Mouse (Mus musculus) gastrocnemius, adult 2 months (tissue): Measurements from ENCODE around the gene Cwc27. TPM values are rescaled to one million over a fixed set of nuclear protein-coding genes. Genes with fewer than 3 reads are reported as not detected.

ENCODE experiments used
- DNase-seq: peaks from one replicate; pipeline ENCODE4 v3.0.0; 2022
- H3K27ac ChIP-seq: fragments of 200-600 bp; 2 replicates; pipeline ENCODE4 v1.8.1; 2022; ENCODE audit warnings: mild to moderate bottlenecking
- H3K4me3 ChIP-seq: fragments of 200-600 bp; 2 replicates; pipeline ENCODE4 v1.8.1; 2022; ENCODE audit warnings: mild to moderate bottlenecking, moderate library complexity
- CTCF ChIP-seq: fragments of 200-600 bp; IDR thresholded peaks from 2 replicates; pipeline ENCODE4 v1.8.1; 2022; ENCODE audit warnings: antibody characterized with exemption, mild to moderate bottlenecking, moderate library complexity
- intact Hi-C: fragments of 180-260 bp; cut with DNase I; formaldehyde crosslinking; loops from one replicate; pipeline ENCODE4 v1.15.1; 2025
- total RNA-seq, 2 experiments: library from RNA; stranded (reverse); gene quantifications; 2 replicates each; pipeline ENCODE4 v1.2.3; 2021

Cwc27 gene
- total RNA-seq, 2 experiments from 2014 or later = 11.0 to 12.1 TPM

DNA sequence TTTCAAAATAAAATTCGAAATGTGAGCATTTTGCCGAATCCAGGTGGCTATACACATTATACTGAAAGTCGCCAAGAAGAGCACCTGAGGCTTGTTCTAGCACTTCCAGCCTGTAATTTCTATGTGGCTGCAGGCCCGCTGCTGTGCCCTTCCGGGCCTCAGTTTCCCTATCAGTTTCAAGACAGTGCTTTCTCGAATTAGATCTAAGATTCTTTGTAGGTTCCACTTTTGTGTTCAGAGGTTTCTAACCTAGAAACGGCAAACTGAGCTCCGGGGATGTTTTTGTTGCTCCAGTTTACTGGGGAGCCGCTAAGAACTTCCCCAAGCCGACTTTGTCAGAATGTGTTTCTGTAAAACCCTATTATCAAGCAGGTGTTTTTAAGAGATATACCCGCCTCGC lies 754 bp upstream of the Cwc27 start:
- H3K4me3 ChIP-seq = peak overlapping the region; percentile 77
- no peak for DNase-seq
- TF ChIP-seq CTCF = no peak
- H3K27ac ChIP-seq = peak overlapping the region; percentile 100
- intact Hi-C loops = loop anchor here (5.0 kb wide), 1 partner anchor 590 kb away; the partner anchor contains the start of genes Cenpk and Ppwd1

DNA sequence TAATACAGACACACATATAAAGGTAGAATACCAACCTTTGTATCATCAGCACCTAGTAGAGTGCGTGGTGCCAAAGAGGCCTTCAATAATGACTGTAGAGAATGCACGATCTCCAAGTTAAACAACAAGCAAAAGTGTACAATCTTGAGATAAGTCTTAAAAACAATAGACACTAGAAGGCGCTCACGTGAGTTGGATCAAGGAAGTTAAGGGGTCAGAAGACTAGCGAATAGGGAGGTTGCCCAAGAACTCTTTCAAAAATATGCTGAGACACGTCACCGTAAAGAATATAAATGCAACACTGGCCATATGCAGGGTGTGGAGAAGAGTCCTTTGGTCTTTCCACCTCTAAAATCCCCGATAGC lies 690 bp downstream of the Cwc27 start:
- peak overlapping the region; percentile 77 for H3K4me3 ChIP-seq
- intact Hi-C loops = loop anchor here (5.0 kb wide), 1 partner anchor 589 kb away; the partner anchor contains the start of genes Cenpk and Ppwd1
- no peak for TF ChIP-seq CTCF
- H3K27ac ChIP-seq = peak overlapping the region; percentile 100
- no peak for DNase-seq

DNA sequence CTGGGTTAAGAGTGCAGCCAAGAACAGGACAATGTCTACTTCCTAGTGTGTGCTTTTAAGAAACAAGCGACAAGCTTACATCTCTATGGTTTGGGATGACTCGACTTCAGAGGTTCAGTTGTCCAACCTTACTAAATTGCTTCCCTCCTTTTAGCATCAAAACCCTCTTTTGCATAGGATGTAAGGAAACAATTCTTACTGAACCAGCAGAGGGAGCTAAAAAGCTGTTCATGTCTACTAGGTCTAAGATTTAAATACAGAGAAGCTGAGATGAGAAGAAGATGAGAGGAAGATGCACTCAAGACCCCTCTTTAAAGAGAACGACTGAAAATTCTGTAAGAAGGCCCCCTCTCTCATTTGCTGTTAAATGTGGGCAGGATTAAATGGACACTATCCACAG lies 11.3 kb downstream of the Cwc27 start:
- Histone ChIP-seq H3K27ac (no peak overlapping the region), H3K4me3 (no peak overlapping the region)
- TF ChIP-seq CTCF = peak; percentile 65
- no peak for DNase-seq
- intact Hi-C loops = no loop called here

DNA sequence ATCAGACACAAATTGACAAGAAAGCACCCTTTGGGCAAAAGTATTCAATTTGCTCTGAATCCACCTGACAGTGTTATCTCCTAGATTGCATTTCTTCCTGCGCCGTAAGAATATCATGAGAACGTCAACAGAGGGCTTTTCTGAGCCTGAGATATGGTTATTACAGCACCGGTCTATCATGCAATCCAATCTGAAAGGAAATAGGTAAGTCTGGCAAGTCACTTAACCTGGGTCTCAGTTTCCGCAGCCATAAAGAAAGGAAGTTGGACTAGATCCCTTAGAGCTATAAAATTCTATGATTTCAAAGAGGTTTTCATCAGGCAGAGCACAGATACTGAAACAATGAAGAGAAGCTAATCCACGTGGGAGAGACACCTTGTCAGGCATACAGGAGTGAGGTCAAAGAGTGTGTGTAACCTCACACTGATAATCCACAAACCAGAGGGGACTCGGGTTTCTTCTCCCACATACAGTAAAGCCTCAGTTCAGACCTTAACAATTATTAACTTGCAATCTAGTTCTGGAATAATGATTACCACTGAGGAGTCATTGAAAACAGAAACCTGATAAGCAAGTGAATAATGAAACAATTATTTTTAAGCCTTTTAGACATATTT lies 17.3 kb downstream of the Cwc27 start:
- no peak for DNase-seq

DNA sequence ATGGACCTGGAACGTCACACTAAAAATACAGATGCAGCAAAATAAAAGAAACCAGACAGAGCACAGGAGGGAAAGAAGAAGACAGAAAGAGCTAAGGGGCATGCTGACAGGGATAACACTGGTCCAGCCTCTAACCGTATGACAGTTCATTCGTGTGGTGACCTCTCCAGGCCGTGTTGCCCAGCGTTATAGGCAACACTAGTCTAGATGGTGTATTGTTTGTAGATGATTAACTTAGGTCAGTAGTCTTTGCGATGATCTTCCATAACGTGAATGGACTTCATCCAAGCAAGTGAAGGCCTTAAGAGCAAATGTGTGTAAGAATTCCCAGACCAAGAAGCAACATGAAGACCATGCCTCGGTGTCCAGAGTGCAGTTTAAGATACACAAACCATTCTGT lies 17.9 kb downstream of the Cwc27 start:
- H3K27ac ChIP-seq = no peak overlapping the region
- TF ChIP-seq CTCF = no peak
- intact Hi-C loops = loop anchor here (10.0 kb wide), 1 partner anchor 294 kb away; no protein-coding TSS in a partner anchor
- no peak for DNase-seq
- no peak overlapping the region for H3K4me3 ChIP-seq

More for the DNA sequence above, 17.3 kb downstream of the Cwc27 start:
- TF ChIP-seq CTCF = no peak
- intact Hi-C loops = loop anchor here (10.0 kb wide), 1 partner anchor 295 kb away; no protein-coding TSS in a partner anchor
- no peak overlapping the region for H3K4me3 ChIP-seq
- no peak overlapping the region for H3K27ac ChIP-seq

DNA sequence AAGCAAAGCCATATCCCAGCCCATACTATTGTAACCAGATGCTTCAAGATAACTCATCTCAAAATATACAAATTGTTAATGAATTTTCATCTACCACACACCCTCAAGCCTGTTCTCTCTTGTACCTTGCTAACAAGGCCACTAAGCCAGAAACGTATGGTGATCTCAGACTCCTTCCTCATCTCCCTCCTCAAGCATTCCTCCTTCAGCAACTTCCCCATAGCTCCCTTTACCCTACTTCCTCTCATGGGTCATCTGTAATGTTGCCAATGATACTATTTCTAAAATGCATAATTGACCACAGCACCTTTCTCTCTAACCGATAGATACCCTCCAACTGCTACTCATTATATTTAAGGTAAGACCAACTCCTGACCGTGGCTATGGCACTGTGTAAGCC lies 22.5 kb downstream of the Cwc27 start:
- intact Hi-C loops = loop anchor here (10.0 kb wide), 1 partner anchor 290 kb away; no protein-coding TSS in a partner anchor
- H3K4me3 ChIP-seq = no peak overlapping the region
- DNase-seq = no peak
- no peak overlapping the region for H3K27ac ChIP-seq
- no peak for TF ChIP-seq CTCF

DNA sequence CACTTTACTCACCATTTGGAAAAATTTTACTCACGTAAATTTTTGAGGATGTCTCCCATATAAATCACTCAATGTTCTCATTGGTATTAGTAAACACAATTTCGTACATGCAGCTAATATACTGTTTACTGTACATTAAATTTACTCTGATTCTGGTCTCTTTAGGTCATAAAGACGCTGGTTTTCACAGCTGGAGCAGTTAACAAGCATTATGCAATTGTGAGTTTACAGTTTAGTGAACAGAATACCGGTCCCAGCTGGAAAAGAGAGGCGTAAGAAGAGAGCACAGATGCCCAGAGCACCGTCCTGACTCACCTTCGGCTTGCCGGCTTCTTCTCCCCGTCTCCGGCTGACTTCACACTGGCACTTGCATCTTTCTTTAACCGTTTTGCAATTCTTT lies 24.8 kb downstream of the Cwc27 start, which contains the start of gene Srek1ip1:
Srek1ip1 (plus strand) TSS at position 301 of the 400 bp plus-strand sequence.
- Histone ChIP-seq H3K4me3 (no peak within 1 kb of the TSS), H3K27ac (no peak within 1 kb of the TSS)
- intact Hi-C loops = loop anchor here (10.0 kb wide), 1 partner anchor 287 kb away; no protein-coding TSS in a partner anchor
- no peak for DNase-seq
- no peak for TF ChIP-seq CTCF

DNA sequence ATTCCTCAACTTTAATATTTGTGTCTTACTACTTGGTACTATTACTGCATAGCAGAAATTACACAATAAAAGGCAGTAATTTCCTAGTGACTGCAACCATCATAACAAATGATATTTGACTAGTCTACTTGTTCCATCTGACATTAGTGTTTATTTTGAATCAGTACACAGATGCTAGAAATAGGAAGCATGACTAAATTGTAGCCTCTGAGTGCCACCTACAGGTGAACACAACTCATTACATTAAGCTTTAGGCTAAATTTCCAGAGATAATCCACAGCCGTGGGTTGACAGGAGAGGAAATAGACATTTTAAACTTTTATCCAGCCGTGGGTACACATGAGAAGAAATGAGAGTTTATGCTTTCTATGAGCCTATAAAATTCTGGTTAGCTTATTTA lies 27.3 kb downstream of the Cwc27 start:
- intact Hi-C loops = loop anchor here (2.0 to 10.0 kb wide), 3 partner anchors 107 to 505 kb away; no protein-coding TSS in a partner anchor
- peak; percentile 87 for TF ChIP-seq CTCF
- H3K4me3 ChIP-seq = no peak overlapping the region
- DNase-seq = no peak
- H3K27ac ChIP-seq = no peak overlapping the region

DNA sequence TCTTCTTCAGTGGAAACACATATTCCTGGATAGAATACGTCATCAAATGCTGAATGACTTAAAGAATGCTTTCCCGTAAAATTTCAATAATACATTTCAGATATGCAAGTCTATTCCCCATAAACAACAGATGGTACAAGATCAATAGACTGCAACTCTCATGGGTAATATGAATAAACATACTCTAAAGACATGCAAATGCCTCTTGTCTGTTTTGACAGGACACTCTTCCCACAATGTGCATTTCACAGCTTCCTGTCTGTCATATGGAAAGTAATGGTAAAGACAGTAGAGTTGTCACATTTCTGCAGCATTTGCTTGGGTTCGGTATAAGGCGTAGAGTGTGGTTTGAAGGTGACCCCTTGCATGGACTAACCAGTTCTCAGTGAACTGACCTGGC lies 29.7 kb downstream of the Cwc27 start:
- Histone ChIP-seq H3K27ac (no peak overlapping the region), H3K4me3 (no peak overlapping the region)
- TF ChIP-seq CTCF = no peak
- intact Hi-C loops = loop anchor here (5.0 kb wide), 1 partner anchor 105 kb away; no protein-coding TSS in a partner anchor
- DNase-seq = no peak

DNA sequence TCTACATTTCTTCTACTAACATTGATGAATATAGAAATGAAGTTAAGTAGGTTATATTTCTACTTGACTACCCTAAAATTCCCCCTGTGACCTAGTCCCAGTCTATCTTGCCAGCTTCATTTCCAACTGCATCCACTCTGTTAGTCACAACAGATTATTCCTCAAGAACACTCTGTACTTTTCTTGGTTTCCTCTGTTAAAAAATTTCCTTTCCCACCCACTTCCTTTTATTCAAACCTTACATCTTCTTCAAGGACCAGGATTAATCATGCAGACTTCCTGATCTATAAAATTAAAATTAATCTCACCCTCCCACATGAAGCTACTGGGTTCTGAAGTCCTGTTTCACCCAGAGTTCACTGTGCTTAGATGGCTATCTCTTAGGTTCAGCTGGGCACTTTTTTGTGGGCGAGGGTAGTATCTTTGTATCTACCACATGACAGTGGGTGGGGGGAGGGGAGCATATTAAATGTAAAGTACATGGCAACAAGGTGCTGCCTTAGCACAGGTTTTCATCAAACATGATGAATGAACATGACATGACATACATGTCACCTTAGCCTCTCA lies 37.8 kb downstream of the Cwc27 start:
- Histone ChIP-seq H3K27ac (peak overlapping the region; percentile 50), H3K4me3 (no peak overlapping the region)
- no peak for DNase-seq
- no peak for TF ChIP-seq CTCF
- intact Hi-C loops = no loop called here

DNA sequence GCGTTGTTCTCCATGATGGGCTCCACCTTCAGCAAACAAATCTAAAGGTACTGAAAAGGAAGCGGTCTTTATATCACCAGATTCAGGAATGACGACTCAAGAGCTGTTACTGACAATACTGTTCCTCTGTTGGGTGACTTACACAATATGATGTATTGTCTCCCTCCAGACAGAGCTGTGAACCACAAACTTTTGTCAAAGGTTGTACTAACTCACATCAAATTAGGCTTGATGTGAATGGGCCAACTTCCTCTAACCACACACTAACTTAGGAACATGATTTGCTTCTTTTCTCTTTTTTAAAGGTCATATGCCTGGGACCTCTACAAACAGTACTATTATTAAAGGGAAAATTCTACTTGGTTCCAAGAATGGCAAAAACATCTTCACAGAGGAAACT lies 53.7 kb downstream of the Cwc27 start:
- no peak for DNase-seq
- intact Hi-C loops = no loop called here
- no peak for TF ChIP-seq CTCF
- Histone ChIP-seq H3K27ac (0 out of 2 replicates have a peak overlapping the region, but pooled peaks have one; percentile 12), H3K4me3 (no peak overlapping the region)

DNA sequence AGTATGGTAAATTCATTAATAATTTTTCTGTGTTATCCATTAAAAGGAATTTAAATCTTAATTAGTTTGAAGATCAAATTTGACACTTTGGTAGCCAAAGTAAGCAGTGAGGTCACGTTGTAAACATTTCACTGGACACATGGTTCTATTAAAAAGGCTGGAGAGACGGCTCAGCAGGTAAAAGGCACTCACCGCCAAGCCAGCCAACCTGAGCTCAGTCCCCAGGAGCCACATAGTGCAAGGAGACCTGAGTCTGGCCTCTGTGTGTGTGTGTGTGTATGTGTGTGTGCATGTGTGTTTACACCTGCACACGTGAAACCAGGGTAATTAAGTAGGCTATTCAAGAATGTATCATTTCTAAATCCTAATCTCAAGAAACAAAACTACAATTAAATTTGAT lies 54.5 kb downstream of the Cwc27 start:
- intact Hi-C loops = no loop called here
- H3K4me3 ChIP-seq = no peak overlapping the region
- no peak overlapping the region for H3K27ac ChIP-seq
- no peak for TF ChIP-seq CTCF
- no peak for DNase-seq

DNA sequence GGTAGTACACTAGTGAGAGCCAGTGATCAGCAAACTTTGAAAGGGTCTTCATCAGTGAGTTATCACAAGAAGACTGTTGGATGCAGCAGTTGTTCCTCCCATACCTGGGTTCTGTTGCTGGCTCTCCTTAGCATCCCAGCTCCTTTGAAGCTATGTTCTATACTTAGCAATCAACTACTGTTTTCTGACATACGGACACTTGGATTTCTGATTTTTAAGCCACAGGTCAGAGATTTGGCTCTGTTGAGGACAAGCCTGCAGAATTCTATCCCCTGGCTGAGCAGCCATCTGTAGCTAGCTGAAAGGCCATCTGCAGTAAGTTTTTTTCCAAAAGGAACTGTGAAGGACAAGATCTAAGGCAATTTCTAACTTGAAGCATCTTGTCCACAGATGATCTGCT lies 57.6 kb downstream of the Cwc27 start:
- TF ChIP-seq CTCF = no peak
- no peak for DNase-seq
- H3K27ac ChIP-seq = no peak overlapping the region
- no peak overlapping the region for H3K4me3 ChIP-seq
- intact Hi-C loops = no loop called here
